Comparison of ENCODE assay signal across 9 mouse cellular contexts in the genomic region with DNA sequence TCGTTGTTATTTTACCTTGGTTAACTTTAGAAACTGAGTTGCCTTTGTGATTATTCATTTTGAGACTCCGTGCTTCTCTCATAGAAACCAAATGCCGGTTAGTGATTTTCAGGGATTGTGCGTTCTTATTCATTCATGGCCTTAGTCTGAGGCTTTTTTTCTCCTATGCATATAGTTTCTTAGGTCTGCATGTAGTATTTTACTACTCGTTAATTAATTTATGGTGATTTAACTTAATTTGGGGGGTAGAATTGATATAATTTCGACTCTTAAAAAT. TPM values are rescaled to one million over a fixed set of nuclear protein-coding genes. Genes with fewer than 3 reads are reported as not detected.
A peak's percentile ranks its signal among the peaks of the same experiment; 100 is the strongest.
DNase-seq lines count a peak whose midpoint lies in the region; ATAC-seq and TF ChIP-seq lines count a peak whose summit lies in the region.
"Had no signal": no experiment of that assay in that cellular context is flagged by ENCODE, and none has a peak within 500 bp of the region (broad histone marks: within the 10 kb centered on the region; RNA-seq: fewer than 3 reads in every experiment).

No protein-coding gene starts in this region.

- no peaks in the 10 kb centered on the region for H3K79me2 ChIP-seq in heart, adult 2 months (replicated peaks; ENCODE audit: control insufficient read depth, insufficient read depth, low read length)
- no peaks in the 10 kb centered on the region for H3K79me2 ChIP-seq in CH12.LX (replicated peaks; ENCODE audit: control insufficient read depth, extremely low read depth, insufficient read depth, poor library complexity, severe bottlenecking)

- dilution Hi-C loops in CH12.LX (cut with MboI; ENCODE audit: extremely low pct_ligation_motif_present, extremely low pct_unique_long_range_greater_than_20kb, low sequenced_read_pairs), result no loop called here

- peaks cover 1% of the 10 kb centered on the region for H3K4me1 ChIP-seq in heart, adult 2 months (ENCODE audit: control insufficient read depth, insufficient read depth, low read length)
- H3K4me1 ChIP-seq in CH12.LX (ENCODE audit: control insufficient read depth in 1 of 2, insufficient read depth in 2 of 2), result peaks cover 0 to 4% of the 10 kb centered on the region in 2 experiments; a peak in 2 of 4 replicates
- peaks cover 11% of the 10 kb centered on the region for H3K4me1 ChIP-seq in heart, embryonic 15.5 days (replicated peaks)
- H3K4me1 ChIP-seq in liver, embryonic 15.5 days (replicated peaks), result peaks cover 22% of the 10 kb centered on the region

- DNase-seq in heart, adult 2 months, result no peak
- DNase-seq in heart, adult 11 months, result no peak
- no peak for DNase-seq in CH12.LX (ENCODE audit: extremely low read depth)
- DNase-seq in thymus, postnatal 14 days, result no peak
- DNase-seq in ovary, adult 18-20 months (ENCODE audit: low spot score), result no peak
- DNase-seq in right cerebral cortex, adult 18-20 months, result no peak

- no peak for TF ChIP-seq POLR2A in heart, adult 2 months (IDR thresholded peaks at IDR 0.05; ENCODE audit: insufficient read depth, low read depth, low read length)
- TF ChIP-seq POLR2A in CH12.LX (IDR thresholded peaks at IDR 0.05; ENCODE audit: low read depth, low read length), result no peak

- 9% methylated on average over 6 of the region's 6 CpGs for WGBS in heart, adult 2 months
- 5% methylated on average over 6 of the region's 6 CpGs for whole genome bisulfite sequencing in heart, embryonic 15.5 days
- 21% methylated on average over 6 of the region's 6 CpGs for WGBS in liver, embryonic 15.5 days (ENCODE audit: insufficient replicate concordance)

- no peak for TF ChIP-seq EP300 in heart, adult 2 months (IDR thresholded peaks at IDR 0.05; ENCODE audit: insufficient read depth, low read depth, low read length)
- TF ChIP-seq EP300 in CH12.LX (IDR thresholded peaks at IDR 0.05; ENCODE audit: low read length), result peak; percentile 54; the same call in 1 of the 2 replicates

- H3K36me3 ChIP-seq in heart, adult 2 months (ENCODE audit: control insufficient read depth, insufficient read depth, low read length), result no peaks in the 10 kb centered on the region
- H3K36me3 ChIP-seq in CH12.LX (replicated peaks in 1 of 2; ENCODE audit: control insufficient read depth in 1 of 2, insufficient read depth in 1 of 2, low read length in 1 of 2), result no peaks in the 10 kb centered on the region
- H3K36me3 ChIP-seq in heart, embryonic 15.5 days, result no peaks in the 10 kb centered on the region
- no peaks in the 10 kb centered on the region for H3K36me3 ChIP-seq in liver, embryonic 15.5 days (replicated peaks)

- intact Hi-C loops in heart, adult 2 months (cut with DNase I), result no loop called here

- peak overlapping the region; percentile 88 for H3K4me3 ChIP-seq in heart, adult 2 months
- no peak overlapping the region for H3K4me3 ChIP-seq in CH12.LX (replicated peaks in 1 of 3; ENCODE audit: low read depth in 2 of 3, low read length in 2 of 3, poor library complexity in 1 of 3)
- H3K4me3 ChIP-seq in heart, embryonic 15.5 days, result peak overlapping the region; percentile 90
- peak overlapping the region; percentile 77 for H3K4me3 ChIP-seq in liver, embryonic 15.5 days (replicated peaks)

- no peak for TF ChIP-seq RAD21 in CH12.LX (IDR thresholded peaks at IDR 0.05; ENCODE audit: low read depth, low read length)

- ATAC-seq in heart, embryonic 15.5 days (replicated peaks; ENCODE audit: insufficient number of reproducible peaks, insufficient read depth, low FRiP score, low read depth), result no peak
- no peak for ATAC-seq in liver, embryonic 15.5 days (ENCODE audit: insufficient read depth)

- no peaks in the 10 kb centered on the region for H3K27me3 ChIP-seq in heart, adult 2 months (ENCODE audit: control insufficient read depth, insufficient read depth, low read length)
- peaks cover 9% of the 10 kb centered on the region for H3K27me3 ChIP-seq in CH12.LX (replicated peaks)
- no peaks in the 10 kb centered on the region for H3K27me3 ChIP-seq in heart, embryonic 15.5 days
- peaks cover 30% of the 10 kb centered on the region for H3K27me3 ChIP-seq in liver, embryonic 15.5 days

- no peaks in the 10 kb centered on the region for H3K9me3 ChIP-seq in CH12.LX (replicated peaks; ENCODE audit: low read length)
- H3K9me3 ChIP-seq in heart, embryonic 15.5 days (replicated peaks), result no peaks in the 10 kb centered on the region
- H3K9me3 ChIP-seq in liver, embryonic 15.5 days (replicated peaks), result no peaks in the 10 kb centered on the region

- no peak for TF ChIP-seq CTCF in heart, adult 2 months (IDR thresholded peaks at IDR 0.05)
- TF ChIP-seq CTCF in CH12.LX (conservative IDR thresholded peaks at IDR 0.05 in 1 of 2, IDR thresholded peaks at IDR 0.05 in 1 of 2; ENCODE audit: low read depth in 2 of 2, low read length in 2 of 2), result no peak

- peak overlapping the region; percentile 100 for H3K4me2 ChIP-seq in CH12.LX (ENCODE audit: insufficient read depth, low read depth, poor library complexity, severe bottlenecking)
- H3K4me2 ChIP-seq in heart, embryonic 15.5 days, result peak overlapping the region; percentile 58
- H3K4me2 ChIP-seq in liver, embryonic 15.5 days, result peak overlapping the region; percentile 98

- peak overlapping the region; percentile 97 for H3K27ac ChIP-seq in heart, adult 2 months
- H3K27ac ChIP-seq in CH12.LX (ENCODE audit: insufficient read depth, low read depth), result no peak overlapping the region
- H3K27ac ChIP-seq in heart, embryonic 15.5 days, result peak overlapping the region; percentile 95
- no peak overlapping the region for H3K27ac ChIP-seq in liver, embryonic 15.5 days (replicated peaks)

- in situ Hi-C loops in CH12.LX (cut with MboI; ENCODE audit: low pct_ligation_motif_present, low pct_unique_long_range_greater_than_20kb, low sequenced_read_pairs), result no loop called here

- no peak overlapping the region for H3K9ac ChIP-seq in heart, adult 2 months (ENCODE audit: low read depth, low read length)
- no peak overlapping the region for H3K9ac ChIP-seq in CH12.LX (ENCODE audit: insufficient read depth, low read depth)
- H3K9ac ChIP-seq in heart, embryonic 15.5 days, result peak overlapping the region; percentile 72
- H3K9ac ChIP-seq in liver, embryonic 15.5 days, result no peak overlapping the region

TF ChIP-seq in CH12.LX, 34 proteins besides CTCF, POLR2A, EP300 and RAD21:
- peak; percentile 60 for TF ChIP-seq JUN (IDR thresholded peaks at IDR 0.05; ENCODE audit: insufficient read depth, low read depth, low read length)
- peak; percentile 76 for TF ChIP-seq JUND (conservative IDR thresholded peaks at IDR 0.05; ENCODE audit: low read depth, low read length)
- TF ChIP-seq USF1 (IDR thresholded peaks at IDR 0.05; ENCODE audit: low read depth, low read length), result no peak
- TF ChIP-seq RCOR1 (conservative IDR thresholded peaks at IDR 0.05; ENCODE audit: low read depth, low read length), result no peak
- TF ChIP-seq MEF2A (IDR thresholded peaks at IDR 0.05; ENCODE audit: borderline replicate concordance, low read depth, low read length), result no peak
- peak; percentile 62 for TF ChIP-seq BHLHE40 (IDR thresholded peaks at IDR 0.05; ENCODE audit: low read depth, low read length)
- TF ChIP-seq CHD2 (IDR thresholded peaks at IDR 0.05; ENCODE audit: low read length), result no peak
- no peak for TF ChIP-seq E2F4 (IDR thresholded peaks at IDR 0.05; ENCODE audit: insufficient replicate concordance, low read depth, low read length)
- TF ChIP-seq IRF4 (IDR thresholded peaks at IDR 0.05; ENCODE audit: low read depth, low read length), result peak; percentile 85
- 0 out of 2 replicates have a peak, but pooled peaks have one; percentile 21 for TF ChIP-seq MAFK (IDR thresholded peaks at IDR 0.05; ENCODE audit: insufficient replicate concordance, low read length)
- TF ChIP-seq ZMIZ1 (IDR thresholded peaks at IDR 0.05; ENCODE audit: low read depth, low read length), result no peak

RNA-seq across cellular contexts. Expression of a gene that starts 1.4 kb away (rescaled TPM):
- total RNA-seq in heart, adult 2 months (2021), result 10 to 100 TPM; 10.1 to 11.6 TPM
- polyA plus RNA-seq in heart, adult 2 months (2012; rRNA removed), result 9.3 and 15.3 TPM in 2 replicates
- total RNA-seq in CH12.LX (2012; rRNA removed) (0.42 and 0.97 TPM in 2 replicates), CH12.LX (2014; rRNA removed) (1.9 TPM in 2 replicates)
- 1.8 and 2.2 TPM in 2 replicates for polyA plus RNA-seq in CH12.LX (2012; ENCODE audit: insufficient read length, low read depth)
- 9.9 and 10.8 TPM in 2 replicates for polyA plus RNA-seq in heart, embryonic 15.5 days (2015; fragmentation: Nextera tagmentation; extraction: Ambion mirVana)
- 0.51 and 0.63 TPM in 2 replicates for polyA plus RNA-seq in liver, embryonic 15.5 days (2015; fragmentation: Nextera tagmentation; extraction: Ambion mirVana)

RNA-seq across cellular contexts. Expression of a gene that starts 49.6 kb away (rescaled TPM):
- under 1 TPM; 0.16 to 0.37 TPM for total RNA-seq in heart, adult 2 months (2021)
- not detected in 2 replicates for polyA plus RNA-seq in heart, adult 2 months (2012; rRNA removed)
- total RNA-seq in CH12.LX (2012; rRNA removed) (not detected in 2 replicates), CH12.LX (2014; rRNA removed) (not detected in 2 replicates)
- polyA plus RNA-seq in CH12.LX (2012; ENCODE audit: insufficient read length, low read depth), result not detected in 2 replicates
- polyA plus RNA-seq in heart, embryonic 15.5 days (2015; fragmentation: Nextera tagmentation; extraction: Ambion mirVana), result not detected in 2 replicates
- polyA plus RNA-seq in liver, embryonic 15.5 days (2015; fragmentation: Nextera tagmentation; extraction: Ambion mirVana), result not detected in 2 replicates

RNA-seq across cellular contexts. Expression of a gene that starts 49.6 kb away (rescaled TPM):
- not detected for total RNA-seq in heart, adult 2 months (2021)
- polyA plus RNA-seq in heart, adult 2 months (2012; rRNA removed), result 0.45 TPM in 1 of 2 replicates, not detected in the other
- not detected in 2 replicates for total RNA-seq in CH12.LX (2012; rRNA removed)
- not detected in 2 replicates for total RNA-seq in CH12.LX (2014; rRNA removed)
- not detected in 2 replicates for polyA plus RNA-seq in CH12.LX (2012; ENCODE audit: insufficient read length, low read depth)
- polyA plus RNA-seq in heart, embryonic 15.5 days (2015; fragmentation: Nextera tagmentation; extraction: Ambion mirVana), result not detected in 2 replicates
- polyA plus RNA-seq in liver, embryonic 15.5 days (2015; fragmentation: Nextera tagmentation; extraction: Ambion mirVana), result not detected in 2 replicates
- total RNA-seq: left cerebral cortex, adult 8-10 months had no signal

RNA-seq across cellular contexts. Expression of a gene that starts 55.4 kb away (rescaled TPM):
- total RNA-seq in heart, adult 2 months (2021), result not detected
- 4.9 TPM in 1 of 2 replicates, not detected in the other for polyA plus RNA-seq in heart, adult 2 months (2012; rRNA removed)
- total RNA-seq in CH12.LX (2012; rRNA removed) (0.08 and 0.13 TPM in 2 replicates), CH12.LX (2014; rRNA removed) (not detected in 2 replicates)
- polyA plus RNA-seq in CH12.LX (2012; ENCODE audit: insufficient read length, low read depth), result 0.12 TPM in 1 of 2 replicates, not detected in the other
- 0.94 and 2.3 TPM in 2 replicates for polyA plus RNA-seq in heart, embryonic 15.5 days (2015; fragmentation: Nextera tagmentation; extraction: Ambion mirVana)
- polyA plus RNA-seq in liver, embryonic 15.5 days (2015; fragmentation: Nextera tagmentation; extraction: Ambion mirVana), result 0.07 TPM in 1 of 2 replicates, not detected in the other

Comparison
In these comparisons a context has a peak if more than half of its experiments do, and no peak if none do; other contexts are left out.
1. H3K27ac ChIP-seq: peak in heart, adult 2 months (single experiment) and heart, embryonic 15.5 days (single experiment); none in CH12.LX (single experiment) and liver, embryonic 15.5 days (single experiment).
2. H3K4me3 ChIP-seq: peak in heart, adult 2 months (single experiment), heart, embryonic 15.5 days (single experiment) and liver, embryonic 15.5 days (single experiment); none in CH12.LX (0 of 3).
3. Peak in every context shown above with its lines, with median percentiles within 50 percentile points of each other: H3K4me2 ChIP-seq.